Mouse (Mus musculus): ENCODE results near the gene Ltbp4.

Gene Ltbp4

GRCm38 (mm10) chr7:27356861-27357594, 19.5 kb upstream of the Ltbp4 start, which contains the start of gene Gm20479:
Gm20479 (minus strand) TSS chr7:27357419.
- in situ Hi-C loops (cut with MboI; ENCODE audit: unreplicated experiment in 2 of 2): loop anchor here (5.0 kb wide), 1 partner anchor 90 kb away; the partner anchor contains the start of genes Blvrb (in 2 of the 2) and Sptbn4 (in 2 of the 2)

GRCm38 (mm10) chr7:27356248-27356647, 18.8 kb upstream of the Ltbp4 start:
- in situ Hi-C loops (cut with MboI; ENCODE audit: unreplicated experiment in 2 of 2): loop anchor here (5.0 kb wide), 1 partner anchor 91 kb away; the partner anchor contains the start of genes Blvrb (in 2 of the 2) and Sptbn4 (in 2 of the 2)

GRCm38 (mm10) chr7:27355745-27356240, 18.3 kb upstream of the Ltbp4 start, which contains the start of gene Shkbp1:
Shkbp1 (minus strand) TSS chr7:27356019.
- in situ Hi-C loops (cut with MboI; ENCODE audit: unreplicated experiment in 2 of 2): loop anchor here (5.0 kb wide), 1 partner anchor 92 kb away; the partner anchor contains the start of genes Blvrb (in 2 of the 2) and Sptbn4 (in 2 of the 2)

GRCm38 (mm10) chr7:27355261-27355660, 17.8 kb upstream of the Ltbp4 start:
- in situ Hi-C loops (cut with MboI; ENCODE audit: unreplicated experiment in 2 of 2): loop anchor here (5.0 kb wide), 1 partner anchor 92 kb away; the partner anchor contains the start of genes Blvrb (in 2 of the 2) and Sptbn4 (in 2 of the 2)

- in situ Hi-C loops (cut with MboI; ENCODE audit: unreplicated experiment in 2 of 2): loop anchor here (5.0 kb wide), 1 partner anchor 93 kb away; the partner anchor contains the start of genes Blvrb (in 2 of the 2) and Sptbn4 (in 2 of the 2)
Observed at GRCm38 (mm10) chr7:27354783-27355182, 17.3 kb upstream of the Ltbp4 start.

GRCm38 (mm10) chr7:27354144-27354543, 16.7 kb upstream of the Ltbp4 start:
- in situ Hi-C loops (cut with MboI; ENCODE audit: unreplicated experiment in 2 of 2): no loop called here

GRCm38 (mm10) chr7:27345444-27345843, 8.0 kb upstream of the Ltbp4 start:
- in situ Hi-C loops (cut with MboI; ENCODE audit: unreplicated experiment in 2 of 2): loop anchor here in 1 of 2 experiments (10.0 kb wide), 1 partner anchor 179 kb away; the partner anchor contains the start of gene Hipk4

GRCm38 (mm10) chr7:27342595-27342994, 5.1 kb upstream of the Ltbp4 start:
- in situ Hi-C loops (cut with MboI; ENCODE audit: unreplicated experiment in 2 of 2): loop anchor here (5.0 to 10.0 kb wide), 2 partner anchors 45 to 182 kb away; partner anchors contain the start of gene Hipk4 (in 1 of the 2)

- in situ Hi-C loops (cut with MboI; ENCODE audit: unreplicated experiment in 2 of 2): loop anchor here (5.0 to 10.0 kb wide), 6 partner anchors 155 to 343 kb away; partner anchors contain the start of gene Prx (in 1 of the 2)
Observed at GRCm38 (mm10) chr7:27339519-27339918, 2.0 kb upstream of the Ltbp4 start.

- in situ Hi-C loops (cut with MboI; ENCODE audit: unreplicated experiment in 2 of 2): loop anchor here (5.0 to 10.0 kb wide), 6 partner anchors 156 to 343 kb away; partner anchors contain the start of gene Prx (in 1 of the 2)
Observed at GRCm38 (mm10) chr7:27339114-27339513, 1.6 kb upstream of the Ltbp4 start.

GRCm38 (mm10) chr7:27335928-27336823, 1.3 kb downstream of the Ltbp4 start:
- in situ Hi-C loops (cut with MboI; ENCODE audit: unreplicated experiment in 2 of 2): loop anchor here (5.0 to 10.0 kb wide), 6 partner anchors 159 to 346 kb away; partner anchors contain the start of gene Prx (in 1 of the 2)

GRCm38 (mm10) chr7:27335011-27335720, 2.3 kb downstream of the Ltbp4 start:
- in situ Hi-C loops (cut with MboI; ENCODE audit: unreplicated experiment in 2 of 2): loop anchor here (5.0 to 10.0 kb wide), 6 partner anchors 160 to 347 kb away; partner anchors contain the start of gene Prx (in 1 of the 2)

GRCm38 (mm10) chr7:27334405-27334911, 3.0 kb downstream of the Ltbp4 start:
- in situ Hi-C loops (cut with MboI; ENCODE audit: unreplicated experiment in 2 of 2): loop anchor here (5.0 to 10.0 kb wide), 4 partner anchors 160 to 1582 kb away; partner anchors contain the start of genes Hnrnpul1 (in 1 of the 2) and Prx (in 1 of the 2)

GRCm38 (mm10) chr7:27333316-27333941, 4.1 kb downstream of the Ltbp4 start:
- in situ Hi-C loops (cut with MboI; ENCODE audit: unreplicated experiment in 2 of 2): loop anchor here (5.0 to 10.0 kb wide), 4 partner anchors 161 to 1581 kb away; partner anchors contain the start of genes Hnrnpul1 (in 1 of the 2) and Prx (in 1 of the 2)

- in situ Hi-C loops (cut with MboI; ENCODE audit: unreplicated experiment in 2 of 2): loop anchor here (5.0 to 10.0 kb wide), 4 partner anchors 162 to 1580 kb away; partner anchors contain the start of genes Hnrnpul1 (in 1 of the 2) and Prx (in 1 of the 2)
Observed at GRCm38 (mm10) chr7:27332353-27333199, 4.9 kb downstream of the Ltbp4 start.

- in situ Hi-C loops (cut with MboI; ENCODE audit: unreplicated experiment in 2 of 2): loop anchor here (5.0 to 10.0 kb wide), 4 partner anchors 163 to 1580 kb away; partner anchors contain the start of genes Hnrnpul1 (in 1 of the 2) and Prx (in 1 of the 2)
Observed at GRCm38 (mm10) chr7:27331854-27332253, 5.6 kb downstream of the Ltbp4 start.

GRCm38 (mm10) chr7:27331541-27331851, 6.0 kb downstream of the Ltbp4 start:
- in situ Hi-C loops (cut with MboI; ENCODE audit: unreplicated experiment in 2 of 2): loop anchor here (5.0 to 10.0 kb wide), 4 partner anchors 163 to 1579 kb away; partner anchors contain the start of genes Hnrnpul1 (in 1 of the 2) and Prx (in 1 of the 2)

Data from v-Abl transformed pro-B cells (cell line).